Mouse (Mus musculus) intestine, embryonic 14.5 days (tissue): Measurements from ENCODE around the gene Cend1. TPM values are rescaled to one million over a fixed set of nuclear protein-coding genes. Genes with fewer than 3 reads are reported as not detected.
A peak's percentile ranks its signal among the peaks of the same experiment; 100 is the strongest.

Source experiments
- ATAC-seq: fragments of 200-750 bp; cut with Nextera tagmentation; replicated peaks from 2 replicates; pipeline ENCODE4 v1.8.0; 2017; ENCODE audit warnings: low read depth, moderate number of reproducible peaks, moderate TSS enrichment, moderate library complexity; ENCODE audit not compliant: low FRiP score, low TSS enrichment
- DNase-seq: peaks from one replicate; pipeline ENCODE4 v3.0.0-alpha.2; 2018; ENCODE audit warnings: low spot score
- H3K27ac ChIP-seq: fragments of 300-500 bp; sonication (generic); 2 replicates; pipeline ENCODE4 v1.5.1; 2014; ENCODE audit warnings: low read depth, mild to moderate bottlenecking, control low read depth
- H3K27me3 ChIP-seq: fragments of 300-500 bp; sonication (generic); replicated peaks from 2 replicates; pipeline ENCODE4 v1.6.1; 2014; ENCODE audit warnings: low read length, control low read depth; ENCODE audit not compliant: control insufficient read depth, insufficient read depth
- H3K36me3 ChIP-seq: fragments of 300-500 bp; sonication (generic); 2 replicates; pipeline ENCODE4 v1.6.1; 2014; ENCODE audit warnings: low read length, control low read depth; ENCODE audit not compliant: control insufficient read depth, insufficient read depth
- H3K4me1 ChIP-seq: fragments of 300-500 bp; sonication (generic); replicated peaks from 2 replicates; pipeline ENCODE4 v1.6.1; 2014; ENCODE audit warnings: low read length, control low read depth, mixed read lengths; ENCODE audit not compliant: control insufficient read depth, insufficient read depth
- H3K4me2 ChIP-seq: fragments of 300-500 bp; sonication (generic); 2 replicates; pipeline ENCODE4 v1.6.1; 2014; ENCODE audit warnings: low read length
- H3K4me3 ChIP-seq: fragments of 300-500 bp; sonication (generic); 2 replicates; pipeline ENCODE4 v1.5.1; 2014; ENCODE audit warnings: low read depth, low read length, control low read depth, mixed read lengths
- H3K9ac ChIP-seq: fragments of 300-500 bp; sonication (generic); 2 replicates; pipeline ENCODE4 v1.6.1; 2014; ENCODE audit warnings: mild to moderate bottlenecking, low read length
- H3K9me3 ChIP-seq: fragments of 300-500 bp; sonication (generic); 2 replicates; pipeline ENCODE4 v1.6.1; 2016; ENCODE audit warnings: low read length, control low read depth; ENCODE audit not compliant: control insufficient read depth
- WGBS: fragments of 180-500 bp; shearing (Covaris S2); extraction: QIAGEN DNeasy Blood & Tissue Kit; methylation state at CpG from one replicate; pipeline ENCODE4 v1.1.7; 2014; 5-methylcytosine and 5-hydroxymethylcytosine counted together
- polyA plus RNA-seq: library from polyadenylated mRNA; unstranded; fragments of >200 nt; fragmentation: Nextera tagmentation; extraction: Ambion mirVana; gene quantifications from 2 replicates; pipeline ENCODE4 v1.2.1, GENCODE M21; 2014

Cend1 gene
- polyA plus RNA-seq, 1 experiment from 2014 or later = 1.5 TPM

GRCm38 (mm10) chr7:141443081-141443821 is 14.0 kb upstream of the Cend1 start:
- ATAC-seq = no peak; the same call in 1 of the 2 replicates

GRCm38 (mm10) chr7:141442199-141442598 is 12.9 kb upstream of the Cend1 start:
- Histone ChIP-seq H3K9ac (peak overlapping the region; percentile 62; the same call in 1 of the 2 replicates), H3K4me3 (no peak overlapping the region), H3K4me2 (peak overlapping the region; percentile 93), H3K9me3 (no peaks in the 10 kb centered on the region), H3K27ac (no peak overlapping the region), H3K27me3 (no peaks in the 10 kb centered on the region), H3K36me3 (peaks cover 36% of the 10 kb centered on the region), H3K4me1 (peaks cover 15% of the 10 kb centered on the region)
- WGBS = 95% methylated on average over 13 of the region's 13 CpGs
- no peak for ATAC-seq
- DNase-seq = no peak

More at GRCm38 (mm10) chr7:141443081-141443821, 14.0 kb upstream of the Cend1 start:
- peaks cover 31% of the 10 kb centered on the region for H3K36me3 ChIP-seq
- H3K9ac ChIP-seq = peak overlapping the region; percentile 62
- H3K27ac ChIP-seq = no peak overlapping the region; the same call in 1 of the 2 replicates
- WGBS = 22% methylated on average over 12 of the region's 12 CpGs
- peak; percentile 75 for DNase-seq
- H3K4me3 ChIP-seq = peak overlapping the region; percentile 56
- peak overlapping the region; percentile 93 for H3K4me2 ChIP-seq
- H3K4me1 ChIP-seq = peaks cover 18% of the 10 kb centered on the region
- H3K27me3 ChIP-seq = no peaks in the 10 kb centered on the region
- no peaks in the 10 kb centered on the region for H3K9me3 ChIP-seq

GRCm38 (mm10) chr7:141441460-141441859 is 12.2 kb upstream of the Cend1 start:
- H3K4me2 ChIP-seq = no peak overlapping the region
- H3K4me1 ChIP-seq = peaks cover 22% of the 10 kb centered on the region
- peaks cover 36% of the 10 kb centered on the region for H3K36me3 ChIP-seq
- no peak for DNase-seq
- WGBS = 93% methylated on average over 9 of the region's 9 CpGs
- H3K27ac ChIP-seq = no peak overlapping the region
- ATAC-seq = no peak
- no peak overlapping the region for H3K9ac ChIP-seq
- no peak overlapping the region for H3K4me3 ChIP-seq
- H3K27me3 ChIP-seq = no peaks in the 10 kb centered on the region
- H3K9me3 ChIP-seq = no peaks in the 10 kb centered on the region

- no peak overlapping the region for H3K27ac ChIP-seq
- DNase-seq (no peak), ATAC-seq (no peak)
- H3K9ac ChIP-seq = no peak overlapping the region
- H3K27me3 ChIP-seq = no peaks in the 10 kb centered on the region
- no peak overlapping the region for H3K4me3 ChIP-seq
- 21% methylated on average over 6 of the region's 6 CpGs for WGBS
- no peak overlapping the region for H3K4me2 ChIP-seq
- peaks cover 36% of the 10 kb centered on the region for H3K36me3 ChIP-seq
- H3K9me3 ChIP-seq = no peaks in the 10 kb centered on the region
- H3K4me1 ChIP-seq = peaks cover 29% of the 10 kb centered on the region
Measured at GRCm38 (mm10) chr7:141440613-141441012, 11.3 kb upstream of the Cend1 start.

- Histone ChIP-seq H3K36me3 (peaks cover 36% of the 10 kb centered on the region), H3K27me3 (no peaks in the 10 kb centered on the region), H3K4me3 (no peak overlapping the region), H3K4me2 (no peak overlapping the region), H3K9ac (no peak overlapping the region), H3K9me3 (no peaks in the 10 kb centered on the region), H3K4me1 (peaks cover 33% of the 10 kb centered on the region), H3K27ac (no peak overlapping the region)
- DNase-seq = no peak
- no peak for ATAC-seq
- 95% methylated on average over 11 of the region's 11 CpGs for WGBS
Measured at GRCm38 (mm10) chr7:141439811-141440210, 10.5 kb upstream of the Cend1 start.

- no peaks in the 10 kb centered on the region for H3K27me3 ChIP-seq
- WGBS = 95% methylated on average over 10 of the region's 10 CpGs
- no peak overlapping the region for H3K9ac ChIP-seq
- H3K4me2 ChIP-seq = no peak overlapping the region
- H3K9me3 ChIP-seq = no peaks in the 10 kb centered on the region
- no peak overlapping the region for H3K4me3 ChIP-seq
- no peak for ATAC-seq
- peaks cover 36% of the 10 kb centered on the region for H3K36me3 ChIP-seq
- no peak for DNase-seq
- peaks cover 39% of the 10 kb centered on the region for H3K4me1 ChIP-seq
- H3K27ac ChIP-seq = no peak overlapping the region
Measured at GRCm38 (mm10) chr7:141439140-141439679, 9.9 kb upstream of the Cend1 start.

- Histone ChIP-seq H3K27me3 (no peaks in the 10 kb centered on the region), H3K27ac (no peak overlapping the region), H3K4me1 (peaks cover 42% of the 10 kb centered on the region), H3K4me2 (no peak overlapping the region), H3K4me3 (no peak overlapping the region), H3K9me3 (no peaks in the 10 kb centered on the region), H3K9ac (no peak overlapping the region), H3K36me3 (peaks cover 42% of the 10 kb centered on the region)
- ATAC-seq = no peak
- DNase-seq = no peak
- WGBS = 93% methylated on average over 12 of the region's 12 CpGs
Measured at GRCm38 (mm10) chr7:141438201-141438968, 9.1 kb upstream of the Cend1 start.

- Histone ChIP-seq H3K4me2 (peak within 1 kb of the TSS; percentile 88), H3K36me3 (peaks cover 51% of the 10 kb centered on the region), H3K4me3 (peak within 1 kb of the TSS; percentile 63), H3K9ac (peak within 1 kb of the TSS; percentile 66), H3K27me3 (no peaks in the 10 kb centered on the region), H3K27ac (peak within 1 kb of the TSS; percentile 51; the same call in 1 of the 2 replicates), H3K9me3 (no peaks in the 10 kb centered on the region), H3K4me1 (peaks cover 33% of the 10 kb centered on the region)
- WGBS = 5% methylated on average over 53 of the region's 53 CpGs
- ATAC-seq (peak; percentile 76), DNase-seq (peak; percentile 92)
Measured at GRCm38 (mm10) chr7:141437178-141438120, 8.2 kb upstream of the Cend1 start, which contains the start of gene Slc25a22. TSS of gene Slc25a22 (minus strand) at chr7:141437892.
